Mouse (Mus musculus) neutrophil, adult 83 days (primary cell): Measurements from ENCODE around the gene Pgap2. TPM values are rescaled to one million over a fixed set of nuclear protein-coding genes. Genes with fewer than 3 reads are reported as not detected.

ENCODE experiments used
- total RNA-seq, 2 experiments: library from RNA; stranded (reverse); gene quantifications; one replicate each; pipeline ENCODE4 v1.2.4; 2023

The Pgap2 gene
- 10 to 100 TPM; 35.9 to 37.9 TPM for total RNA-seq

DNA sequence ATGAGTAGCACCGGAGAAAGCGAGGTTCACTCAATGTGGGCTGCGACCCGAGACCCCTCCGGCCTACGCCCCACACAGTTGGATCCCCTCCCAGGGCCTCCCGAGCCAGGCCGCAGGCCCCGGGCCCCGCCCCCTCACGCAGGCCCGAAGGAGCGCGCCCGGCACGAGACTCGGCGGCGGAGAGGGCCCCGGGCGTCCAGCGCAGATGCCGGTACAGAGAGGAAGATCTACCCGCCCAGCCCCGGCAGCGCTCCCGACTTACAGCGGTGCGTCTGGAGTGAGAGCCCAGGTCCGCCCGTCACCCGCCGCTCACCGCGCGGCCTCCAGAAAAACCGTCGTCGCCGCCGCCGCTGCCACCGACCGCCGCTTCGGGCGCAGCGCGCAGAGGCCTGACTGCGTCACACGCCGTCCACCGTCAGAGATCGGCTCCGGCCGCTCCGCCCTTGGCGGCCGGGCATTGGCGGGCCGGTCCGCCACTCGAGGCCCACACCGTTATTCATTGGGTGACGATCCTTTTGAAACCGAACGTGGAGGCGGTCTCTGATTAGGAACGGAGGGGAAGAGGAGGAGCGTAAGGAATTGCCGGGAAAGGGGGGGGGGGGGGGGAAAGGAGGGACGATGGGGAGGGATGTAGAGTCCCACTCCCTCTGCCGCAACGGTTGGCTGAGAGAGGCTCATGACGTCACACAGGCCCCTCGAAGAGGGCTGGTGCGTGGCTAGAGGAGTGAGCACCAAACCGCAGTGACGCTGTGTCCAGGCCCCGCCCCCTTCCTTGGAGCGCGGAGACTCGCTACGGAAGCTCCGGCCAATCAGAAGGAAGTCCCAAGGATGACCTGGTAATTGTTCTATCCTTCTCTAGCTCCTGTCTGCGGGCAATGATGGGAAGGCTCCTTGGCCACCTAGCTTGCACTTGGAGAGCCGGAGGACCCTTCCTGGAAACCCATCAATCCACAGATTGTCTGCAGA lies at the start of gene Pgap2, which contains the start of gene Nup98:
Pgap2 (plus strand) TSS at position 453 of the 966 bp plus-strand sequence.
Nup98 (minus strand) TSS at position 421 of the 966 bp plus-strand sequence.

GRCm38 (mm10) chr7:102255954-102256353 lies 45.9 kb downstream of the Pgap2 start, which contains the start of gene Rhog:
Gene Rhog, minus strand, starts transcription at chr7:102256054.

DNA sequence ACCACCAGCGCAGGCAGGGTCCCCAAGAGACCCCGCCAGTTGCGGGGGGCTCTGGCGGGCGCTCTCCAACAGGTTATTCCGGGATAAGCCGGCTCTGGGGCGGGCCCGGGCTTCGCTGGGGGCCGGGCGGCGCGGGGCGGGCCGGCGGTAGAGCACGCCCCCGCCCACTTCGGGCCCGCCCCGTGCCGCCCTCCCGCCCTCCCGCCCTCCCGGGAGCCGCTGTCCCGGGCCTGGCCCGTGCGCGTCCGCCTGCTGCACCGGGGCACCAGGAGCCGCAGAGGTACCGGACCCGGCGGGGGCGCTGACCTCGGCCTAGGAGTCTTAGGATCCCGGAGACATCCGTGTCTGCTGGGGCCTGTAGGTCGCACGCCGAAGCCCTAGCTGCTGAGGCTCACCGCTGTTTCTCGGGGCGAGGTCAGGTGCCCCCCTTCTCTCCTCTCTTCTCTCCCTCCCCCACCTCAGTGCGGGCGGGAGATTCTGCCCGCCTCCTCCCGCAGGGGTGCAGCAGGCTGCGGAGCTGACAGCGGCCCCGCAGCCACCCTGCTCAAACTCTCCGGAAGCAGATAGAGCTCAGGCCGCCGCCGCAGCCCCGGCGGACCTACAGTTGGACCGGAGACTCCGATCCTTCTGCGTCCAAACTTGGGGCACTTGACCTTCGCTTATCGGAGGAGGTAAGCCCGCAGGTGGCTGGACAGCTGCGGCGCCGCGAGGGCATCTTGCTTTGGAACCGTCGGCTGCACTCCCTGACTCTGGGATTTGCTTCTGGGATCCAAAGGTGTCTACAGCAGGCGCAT lies 57.8 kb downstream of the Pgap2 start, which contains the start of gene Stim1:
Stim1 (plus strand) TSS at position 206 of the 794 bp plus-strand sequence.

Other genes starting within 250 kb of the Pgap2 start
- gene Il18bp, start 191.5 kb upstream of the Pgap2 start, total RNA-seq, result 10 to 100 TPM; 26.8 to 30.1 TPM
- gene Rnf121, start 144.7 kb upstream of the Pgap2 start, total RNA-seq, result 10 to 100 TPM; 13.5 to 16.0 TPM
- gene Xndc1, start 144.7 kb upstream of the Pgap2 start, total RNA-seq, result 10 to 100 TPM; 14.3 to 14.4 TPM
- gene Xntrpc, start 144.5 kb upstream of the Pgap2 start, total RNA-seq, result 1 to 10 TPM; 1.4 to 2.0 TPM
- not detected for gene Trpc2, start 127.1 kb upstream of the Pgap2 start, total RNA-seq
- gene Art1, start 108.5 kb upstream of the Pgap2 start, total RNA-seq, result not detected
- gene Art5, start 100.7 kb upstream of the Pgap2 start, total RNA-seq, result not detected
- gene Chrna10, start 93.4 kb upstream of the Pgap2 start, total RNA-seq, result not detected
- gene Nup98, start within 50 bp of the Pgap2 start, total RNA-seq, result 10 to 100 TPM; 57.0 to 58.7 TPM
- gene Rhog, start 45.8 kb downstream of the Pgap2 start, total RNA-seq, result 100 to 1,000 TPM; 395 to 404 TPM
- gene Stim1, start 57.6 kb downstream of the Pgap2 start, total RNA-seq, result 10 to 100 TPM; 80.6 to 83.1 TPM
- gene Rrm1, start 231.5 kb downstream of the Pgap2 start, total RNA-seq, result 100 to 1,000 TPM in 1 of 2 experiments, 10 to 100 TPM in 1; 97.4 to 110 TPM